Mouse (Mus musculus) midbrain, embryonic 11.5 days (tissue): ENCODE data around the gene Plppr1. TPM values are rescaled to one million over a fixed set of nuclear protein-coding genes. Genes with fewer than 3 reads are reported as not detected.
"Not testable (repeated sequence)": the region's sequence is repeated elsewhere in the genome, so short reads cannot be mapped to it uniquely, and the experiment has no call there.

Experiments used
- ATAC-seq: fragments of 200-750 bp; cut with Nextera tagmentation; 2 replicates; pipeline ENCODE4 v1.8.0; 2017; ENCODE audit warnings: moderate TSS enrichment, moderate library complexity; ENCODE audit not compliant: low FRiP score
- DNase-seq: peaks from one replicate; pipeline ENCODE4 v3.0.0; 2015; ENCODE audit warnings: low spot score; ENCODE audit errors: missing footprints
- H3K27ac ChIP-seq: fragments of 300-500 bp; sonication (generic); 2 replicates; pipeline ENCODE4 v1.5.1; 2014; ENCODE audit warnings: low read depth, low read length
- H3K27me3 ChIP-seq: fragments of 300-500 bp; sonication (generic); 2 replicates; pipeline ENCODE4 v1.6.1; 2014; ENCODE audit warnings: mild to moderate bottlenecking, low read length, moderate library complexity, mixed read lengths; ENCODE audit not compliant: control insufficient read depth, insufficient read depth
- H3K36me3 ChIP-seq: fragments of 300-500 bp; sonication (generic); 2 replicates; pipeline ENCODE4 v1.6.1; 2014; ENCODE audit warnings: mild to moderate bottlenecking, low read length, moderate library complexity, mixed read lengths; ENCODE audit not compliant: control insufficient read depth, insufficient read depth
- H3K4me1 ChIP-seq: fragments of 300-500 bp; sonication (generic); 2 replicates; pipeline ENCODE4 v1.6.1; 2014; ENCODE audit warnings: low read length; ENCODE audit not compliant: control insufficient read depth, insufficient read depth
- H3K4me2 ChIP-seq: fragments of 300-500 bp; sonication (generic); 2 replicates; pipeline ENCODE4 v1.6.1; 2014; ENCODE audit warnings: mild to moderate bottlenecking, moderate library complexity
- H3K4me3 ChIP-seq: fragments of 300-500 bp; sonication (generic); 2 replicates; pipeline ENCODE4 v1.5.1; 2014; ENCODE audit warnings: low read depth, low read length
- H3K9ac ChIP-seq: fragments of 300-500 bp; sonication (generic); 2 replicates; pipeline ENCODE4 v1.6.1; 2014; ENCODE audit warnings: low read length
- H3K9me3 ChIP-seq: fragments of 300-500 bp; sonication (generic); 2 replicates; pipeline ENCODE4 v1.6.1; 2016; ENCODE audit warnings: low read length; ENCODE audit not compliant: control insufficient read depth
- WGBS: fragments of 180-500 bp; shearing (Covaris S2); extraction: QIAGEN DNeasy Blood & Tissue Kit; methylation state at CpG from one replicate; pipeline ENCODE4 v1.1.7; 2014; 5-methylcytosine and 5-hydroxymethylcytosine counted together
- polyA plus RNA-seq: library from polyadenylated mRNA; unstranded; fragments of >200 nt; fragmentation: Nextera tagmentation; extraction: Ambion mirVana; gene quantifications from 2 replicates; pipeline ENCODE4 v1.2.1, GENCODE M21; 2014

Plppr1 gene
- polyA plus RNA-seq, 1 experiment from 2014 or later = 11.5 TPM

GRCm38 (mm10) chr4:49284692-49285291, 225.7 kb downstream of the Plppr1 start:
- DNase-seq (no peak), ATAC-seq (no peak)
- no peaks in the 10 kb centered on the region for H3K27me3 ChIP-seq
- no peak overlapping the region for H3K9ac ChIP-seq
- H3K4me3 ChIP-seq = no peak overlapping the region
- no peaks in the 10 kb centered on the region for H3K9me3 ChIP-seq
- H3K36me3 ChIP-seq = no peaks in the 10 kb centered on the region
- 0 out of 2 replicates have a peak, but pooled peaks cover 2% of the 10 kb centered on the region for H3K4me1 ChIP-seq
- H3K27ac ChIP-seq = no peak overlapping the region
- WGBS = 78% methylated on average over 15 of the region's 15 CpGs
- H3K4me2 ChIP-seq = no peak overlapping the region

- Histone ChIP-seq H3K27me3 (no peaks in the 10 kb centered on the region), H3K9ac (no peak overlapping the region), H3K4me2 (no peak overlapping the region), H3K36me3 (no peaks in the 10 kb centered on the region), H3K4me1 (0 out of 2 replicates have a peak, but pooled peaks cover 2% of the 10 kb centered on the region), H3K27ac (no peak overlapping the region), H3K4me3 (no peak overlapping the region), H3K9me3 (no peaks in the 10 kb centered on the region)
- 85% methylated on average over 15 of the region's 15 CpGs for WGBS
- ATAC-seq (peak; percentile 54; the same call in 1 of the 2 replicates), DNase-seq (no peak)
Measured at GRCm38 (mm10) chr4:49285340-49286196, 226.5 kb downstream of the Plppr1 start.

- H3K4me2 ChIP-seq = no peak overlapping the region
- no peak overlapping the region for H3K9ac ChIP-seq
- H3K27me3 ChIP-seq = no peaks in the 10 kb centered on the region
- DNase-seq = no peak
- H3K9me3 ChIP-seq = no peaks in the 10 kb centered on the region
- H3K4me3 ChIP-seq = no peak overlapping the region
- no peak for ATAC-seq
- H3K27ac ChIP-seq = no peak overlapping the region
- 0 out of 2 replicates have a peak, but pooled peaks cover 2% of the 10 kb centered on the region for H3K4me1 ChIP-seq
- WGBS = 81% methylated on average over 4 of the region's 4 CpGs
- no peaks in the 10 kb centered on the region for H3K36me3 ChIP-seq
Measured at GRCm38 (mm10) chr4:49286197-49286492, 227.1 kb downstream of the Plppr1 start.

- Histone ChIP-seq H3K4me1 (no peaks in the 10 kb centered on the region), H3K4me3 (no peak overlapping the region), H3K27ac (no peak overlapping the region), H3K4me2 (no peak overlapping the region), H3K36me3 (no peaks in the 10 kb centered on the region), H3K27me3 (no peaks in the 10 kb centered on the region), H3K9me3 (no peaks in the 10 kb centered on the region), H3K9ac (no peak overlapping the region)
- DNase-seq (no peak), ATAC-seq (no peak)
- 73% methylated on average over 1 of the region's 1 CpGs for WGBS
Measured at GRCm38 (mm10) chr4:49296434-49296833, 237.4 kb downstream of the Plppr1 start.

DNA sequence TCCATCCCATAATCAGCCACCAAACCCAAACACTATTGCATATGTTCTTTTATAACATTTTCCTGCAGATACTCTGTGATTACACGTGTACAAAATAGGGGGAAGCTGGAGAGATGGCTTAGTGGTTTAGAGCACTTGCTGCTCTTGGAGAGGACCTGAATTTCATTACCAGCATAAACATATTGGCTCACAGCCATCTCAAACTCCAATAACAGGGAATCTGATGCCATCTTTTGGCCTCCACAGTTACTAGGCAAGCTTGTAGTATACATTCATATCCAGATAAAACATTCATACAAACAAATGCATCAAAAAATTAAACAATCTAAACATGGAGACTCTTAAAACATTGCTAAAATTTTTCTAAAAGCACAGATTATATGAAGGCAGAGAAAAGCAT, 240.5 kb downstream of the Plppr1 start:
- no peak overlapping the region for H3K4me3 ChIP-seq
- H3K4me2 ChIP-seq = no peak overlapping the region
- H3K27ac ChIP-seq = no peak overlapping the region
- no peak for ATAC-seq
- no peaks in the 10 kb centered on the region for H3K4me1 ChIP-seq
- no peak for DNase-seq
- no peak overlapping the region for H3K9ac ChIP-seq
- H3K9me3 ChIP-seq = no peaks in the 10 kb centered on the region
- WGBS = 62% methylated on average over 1 of the region's 1 CpGs
- no peaks in the 10 kb centered on the region for H3K27me3 ChIP-seq
- no peaks in the 10 kb centered on the region for H3K36me3 ChIP-seq

- no peaks in the 10 kb centered on the region for H3K27me3 ChIP-seq
- no peak overlapping the region for H3K9ac ChIP-seq
- WGBS = 60% methylated on average over 6 of the region's 6 CpGs
- ATAC-seq (peak; percentile 79; the same call in 1 of the 2 replicates), DNase-seq (peak; percentile 86)
- H3K9me3 ChIP-seq = no peaks in the 10 kb centered on the region
- no peak overlapping the region for H3K4me3 ChIP-seq
- no peak overlapping the region for H3K27ac ChIP-seq
- no peaks in the 10 kb centered on the region for H3K36me3 ChIP-seq
- H3K4me2 ChIP-seq = no peak overlapping the region
- no peaks in the 10 kb centered on the region for H3K4me1 ChIP-seq
Measured at GRCm38 (mm10) chr4:49321903-49322635, 263.0 kb downstream of the Plppr1 start.

GRCm38 (mm10) chr4:49337949-49338348, 278.9 kb downstream of the Plppr1 start:
- not testable (repeated sequence) for H3K9me3 ChIP-seq, H3K36me3 ChIP-seq, H3K9ac ChIP-seq, ATAC-seq, H3K4me1 ChIP-seq, H3K27ac ChIP-seq, H3K4me3 ChIP-seq, DNase-seq, H3K4me2 ChIP-seq, H3K27me3 ChIP-seq
- 89% methylated on average over 3 of the region's 4 CpGs for WGBS

- not testable (repeated sequence) for DNase-seq, H3K9ac ChIP-seq, H3K4me2 ChIP-seq, H3K27me3 ChIP-seq, H3K27ac ChIP-seq, H3K36me3 ChIP-seq, H3K9me3 ChIP-seq, H3K4me1 ChIP-seq, ATAC-seq, H3K4me3 ChIP-seq
- 82% methylated on average over 3 of the region's 3 CpGs for WGBS
Measured at GRCm38 (mm10) chr4:49340091-49340490, 281.0 kb downstream of the Plppr1 start.

DNA sequence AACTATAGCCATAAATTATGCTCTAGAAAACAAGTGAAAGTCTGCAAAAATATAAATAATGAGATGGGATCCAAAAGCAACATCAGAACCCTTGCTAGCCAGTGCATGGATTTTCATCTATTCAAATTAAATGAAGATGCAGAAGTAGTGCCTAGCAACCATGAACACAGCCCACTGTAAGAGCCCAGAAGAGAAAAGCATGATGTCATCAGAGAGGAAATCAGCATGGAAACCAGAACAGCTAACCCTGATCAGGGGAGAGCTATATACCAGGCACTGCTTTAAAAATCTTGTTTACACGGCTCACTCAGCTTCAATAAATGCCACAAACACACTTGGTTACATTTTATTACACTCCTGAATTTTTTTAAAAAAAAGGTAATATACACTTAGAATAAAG, 288.9 kb downstream of the Plppr1 start:
- H3K4me2 ChIP-seq, H3K36me3 ChIP-seq, ATAC-seq, H3K4me1 ChIP-seq, H3K27ac ChIP-seq, H3K27me3 ChIP-seq, H3K4me3 ChIP-seq, DNase-seq, H3K9ac ChIP-seq, H3K9me3 ChIP-seq: not testable (repeated sequence)
- WGBS = 76% methylated on average over 1 of the region's 1 CpGs
